Mouse (Mus musculus): ENCODE results near the gene Hnrnpr. TPM values are rescaled to one million over a fixed set of nuclear protein-coding genes. Genes with fewer than 3 reads are reported as not detected.
A peak's percentile ranks its signal among the peaks of the same experiment; 100 is the strongest.

Gene Hnrnpr
- total RNA-seq, 2 experiments from 2014 or later: 20.9 to 27.0 TPM

DNA sequence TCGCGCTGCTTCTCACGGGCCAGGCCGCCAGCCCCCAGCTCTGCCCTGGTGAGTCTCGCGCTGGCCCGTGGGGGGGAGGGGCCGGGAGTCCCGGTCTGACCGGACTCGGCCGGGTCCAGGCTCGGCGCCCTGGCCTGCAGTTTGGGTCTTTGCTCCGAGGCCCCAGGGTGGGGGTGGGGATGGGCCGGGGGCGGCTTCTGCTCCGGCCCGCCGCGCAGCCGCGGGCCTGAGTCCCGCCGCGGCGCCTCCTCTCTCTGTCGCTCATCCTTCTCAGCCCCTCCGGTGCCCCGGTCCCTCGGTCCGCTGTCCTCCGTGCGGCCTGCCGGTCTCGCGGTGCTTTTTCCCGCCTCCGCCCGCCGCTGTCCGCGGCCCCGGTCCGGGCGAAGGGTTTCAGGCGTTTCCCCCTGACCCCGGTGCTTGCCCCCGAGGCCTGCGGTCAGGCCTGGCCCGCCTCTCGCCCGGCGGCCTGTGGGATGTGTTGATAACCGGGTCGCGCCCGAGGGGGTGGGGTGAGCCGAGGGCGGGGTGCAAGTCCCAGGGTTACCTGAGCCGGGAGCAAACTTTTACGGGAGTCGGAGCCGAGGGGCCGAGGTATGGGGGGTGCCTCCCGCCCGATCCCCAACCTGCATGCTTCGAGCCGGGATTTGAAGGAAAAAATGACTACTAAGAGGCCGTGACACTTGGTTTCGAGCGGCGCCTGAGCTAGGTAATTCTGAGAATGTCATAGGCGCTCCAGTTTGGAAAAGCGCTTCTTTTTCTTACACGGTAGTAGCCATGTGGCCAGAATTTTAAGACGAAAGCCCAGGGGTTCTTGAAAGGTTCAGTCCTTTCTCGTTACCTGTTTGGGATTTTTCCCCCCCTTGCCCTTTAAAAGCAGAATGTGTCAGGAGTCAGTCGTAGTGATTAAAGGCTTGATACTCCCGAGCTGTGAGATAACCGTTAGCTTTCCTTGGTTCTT lies 579 bp downstream of the Hnrnpr start:
- Histone ChIP-seq H3K27ac (peak overlapping the region; percentile 98), H3K4me3 (peak overlapping the region; percentile 89)
- no peak for TF ChIP-seq CTCF (IDR thresholded peaks at IDR 0.05)
- DNase-seq: peak; percentile 67
- intact Hi-C loops (cut with DNase I): loop anchor here (2.0 kb wide), 1 partner anchor 25 kb away; no protein-coding TSS in a partner anchor

- peak overlapping the region; percentile 89 for H3K4me3 ChIP-seq
These were observed 1.9 kb downstream of the Hnrnpr start for GRCm38 (mm10) chr4:136312616-136313015.

GRCm38 (mm10) chr4:136317667-136318066 lies 6.9 kb downstream of the Hnrnpr start:
- Histone ChIP-seq H3K4me3 (no peak overlapping the region), H3K27ac (no peak overlapping the region)
- no peak for TF ChIP-seq CTCF (IDR thresholded peaks at IDR 0.05)
- DNase-seq: no peak
- intact Hi-C loops (cut with DNase I): no loop called here

More at GRCm38 (mm10) chr4:136312616-136313015, 1.9 kb downstream of the Hnrnpr start:
- no peak for TF ChIP-seq CTCF (IDR thresholded peaks at IDR 0.05)
- intact Hi-C loops (cut with DNase I): no loop called here
- no peak for DNase-seq
- H3K27ac ChIP-seq: peak overlapping the region; percentile 25; the same call in 1 of the 2 replicates

DNA sequence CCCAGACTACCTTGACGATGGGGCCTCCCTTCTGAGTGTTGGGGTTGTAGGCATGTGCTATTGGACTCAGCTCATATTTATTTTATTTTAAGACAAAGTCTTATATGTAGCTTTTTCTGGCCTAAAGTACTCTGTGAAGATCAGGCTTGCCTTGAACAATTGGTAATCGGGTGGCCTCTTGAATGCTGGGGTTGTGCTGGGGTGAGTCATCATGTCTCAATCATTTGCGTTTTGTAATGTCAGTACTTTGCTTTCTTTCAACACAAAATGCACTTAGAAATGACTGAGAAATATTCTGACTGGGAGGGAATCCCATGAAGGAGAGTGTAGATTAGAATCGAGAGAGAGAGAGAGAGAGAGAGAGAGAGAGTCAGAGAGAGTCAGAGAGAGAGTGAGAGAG lies 9.3 kb downstream of the Hnrnpr start:
- intact Hi-C loops (cut with DNase I): no loop called here
- no peak for DNase-seq
- no peak for TF ChIP-seq CTCF (IDR thresholded peaks at IDR 0.05)
- H3K27ac ChIP-seq: no peak overlapping the region
- no peak overlapping the region for H3K4me3 ChIP-seq

GRCm38 (mm10) chr4:136324226-136324625 lies 13.5 kb downstream of the Hnrnpr start:
- H3K27ac ChIP-seq: peak overlapping the region; percentile 53
- no peak overlapping the region for H3K4me3 ChIP-seq
- TF ChIP-seq CTCF (IDR thresholded peaks at IDR 0.05): peak; percentile 75
- intact Hi-C loops (cut with DNase I): loop anchor here (1.0 to 2.0 kb wide), 3 partner anchors 63 to 117 kb away; no protein-coding TSS in a partner anchor
- DNase-seq: peak; percentile 55

- no peak for TF ChIP-seq CTCF (IDR thresholded peaks at IDR 0.05)
- intact Hi-C loops (cut with DNase I): no loop called here
- H3K4me3 ChIP-seq: no peak overlapping the region
- no peak for DNase-seq
- H3K27ac ChIP-seq: no peak overlapping the region
These were observed 16.5 kb downstream of the Hnrnpr start for GRCm38 (mm10) chr4:136327238-136327637.

- intact Hi-C loops (cut with DNase I): no loop called here
- peak; percentile 37; the same call in 1 of the 2 replicates for TF ChIP-seq CTCF (IDR thresholded peaks at IDR 0.05)
- DNase-seq: no peak
- H3K4me3 ChIP-seq: no peak overlapping the region
- H3K27ac ChIP-seq: no peak overlapping the region
These were observed 17.4 kb downstream of the Hnrnpr start for GRCm38 (mm10) chr4:136328115-136328514.

DNA sequence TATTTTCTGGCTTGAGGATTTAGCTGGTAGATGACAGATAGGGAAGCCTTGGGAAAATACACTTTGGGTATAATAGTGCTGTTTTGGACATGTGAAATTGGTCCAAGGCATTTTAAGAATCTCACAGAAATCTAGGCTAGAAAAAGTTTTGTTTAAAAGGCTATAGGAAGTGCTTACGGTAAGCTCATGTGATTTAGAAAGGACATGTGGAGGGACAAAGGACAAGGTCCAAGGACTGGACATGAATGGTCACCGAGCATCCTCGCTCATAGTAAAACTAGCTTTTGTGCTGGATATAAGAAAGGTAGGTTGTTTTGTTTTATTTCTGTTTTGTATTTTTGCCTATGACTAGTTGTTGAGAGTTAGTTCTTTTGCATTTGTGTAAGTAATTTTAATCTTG lies 21.0 kb downstream of the Hnrnpr start:
- intact Hi-C loops (cut with DNase I): no loop called here
- TF ChIP-seq CTCF (IDR thresholded peaks at IDR 0.05): no peak
- no peak overlapping the region for H3K4me3 ChIP-seq
- DNase-seq: no peak
- H3K27ac ChIP-seq: no peak overlapping the region

DNA sequence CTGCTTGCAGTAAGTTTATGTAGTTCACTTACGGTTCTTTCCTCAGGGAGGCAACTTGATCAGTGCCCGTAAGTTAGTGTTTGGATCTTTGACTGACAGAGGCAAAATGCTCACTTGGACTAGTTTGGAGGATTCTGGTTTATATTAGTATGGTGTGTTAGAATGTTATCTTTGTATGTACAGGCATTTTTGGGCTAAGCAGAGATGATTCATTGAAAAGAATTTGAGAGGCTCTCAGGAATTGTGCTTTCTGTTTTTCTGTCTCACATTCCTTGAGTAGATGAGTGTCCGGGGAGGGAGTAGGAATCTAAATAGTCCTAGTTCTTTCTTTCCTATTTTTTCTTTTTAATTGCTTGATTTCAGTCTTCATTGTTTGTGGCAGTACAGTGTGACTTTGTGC lies 22.4 kb downstream of the Hnrnpr start:
- no peak for TF ChIP-seq CTCF (IDR thresholded peaks at IDR 0.05)
- no peak overlapping the region for H3K27ac ChIP-seq
- DNase-seq: no peak
- no peak overlapping the region for H3K4me3 ChIP-seq
- intact Hi-C loops (cut with DNase I): no loop called here

GRCm38 (mm10) chr4:136335065-136335464 lies 24.3 kb downstream of the Hnrnpr start:
- H3K27ac ChIP-seq: no peak overlapping the region
- TF ChIP-seq CTCF (IDR thresholded peaks at IDR 0.05): no peak
- intact Hi-C loops (cut with DNase I): no loop called here
- no peak for DNase-seq
- H3K4me3 ChIP-seq: no peak overlapping the region

- Histone ChIP-seq H3K4me3 (no peak overlapping the region), H3K27ac (no peak overlapping the region)
- DNase-seq: no peak
- no peak for TF ChIP-seq CTCF (IDR thresholded peaks at IDR 0.05)
- intact Hi-C loops (cut with DNase I): no loop called here
These were observed 26.4 kb downstream of the Hnrnpr start for GRCm38 (mm10) chr4:136337129-136337528.

DNA sequence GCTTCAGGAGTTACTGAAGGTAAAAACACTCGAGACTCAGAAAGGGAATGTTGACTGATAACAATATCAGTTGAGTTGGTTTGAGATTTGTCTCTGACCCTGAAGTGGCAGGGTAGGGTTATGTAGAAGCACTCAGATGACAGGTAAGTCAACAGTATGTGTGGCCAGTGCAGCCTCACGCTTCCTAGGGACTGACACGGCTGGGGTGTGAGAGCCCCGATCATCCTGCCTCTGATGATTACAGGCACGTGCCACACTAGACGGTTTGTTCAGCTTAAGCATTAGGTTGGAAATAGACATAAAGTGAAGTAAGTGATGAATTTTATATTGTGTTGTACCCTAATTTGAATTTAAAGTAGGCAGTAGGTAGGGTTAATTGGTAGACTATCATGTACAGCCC lies 38.9 kb downstream of the Hnrnpr start:
- H3K27ac ChIP-seq: no peak overlapping the region
- no peak for DNase-seq
- H3K4me3 ChIP-seq: no peak overlapping the region
- intact Hi-C loops (cut with DNase I): no loop called here
- TF ChIP-seq CTCF (IDR thresholded peaks at IDR 0.05): no peak

DNA sequence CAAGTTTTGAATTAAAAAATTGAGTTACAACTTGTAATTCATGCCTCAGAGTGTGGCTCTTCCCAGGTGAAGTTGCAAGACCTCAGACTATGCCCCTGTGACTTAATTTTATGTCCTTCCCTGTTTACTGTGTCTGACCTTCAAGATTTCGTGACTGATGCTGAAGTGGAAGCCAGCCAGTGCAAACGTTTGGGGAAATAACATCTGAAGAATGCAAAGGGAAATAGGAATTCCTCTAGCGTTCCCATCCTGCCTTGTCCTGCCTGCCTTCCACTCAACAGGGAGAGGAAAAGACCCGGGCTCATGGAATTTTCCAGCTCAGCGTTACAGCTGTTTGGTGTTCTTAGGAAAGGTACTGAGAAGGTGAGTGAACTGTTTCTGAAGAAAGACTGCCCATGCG lies 46.3 kb downstream of the Hnrnpr start:
- no peak for DNase-seq
- no peak for TF ChIP-seq CTCF (IDR thresholded peaks at IDR 0.05)
- intact Hi-C loops (cut with DNase I): no loop called here
- Histone ChIP-seq H3K4me3 (no peak overlapping the region), H3K27ac (no peak overlapping the region)
